Mouse (Mus musculus): Measurements from ENCODE around the gene Pcca. TPM values are rescaled to one million over a fixed set of nuclear protein-coding genes. Genes with fewer than 3 reads are reported as not detected.
"Not testable (repeated sequence)": the region's sequence is repeated elsewhere in the genome, so short reads cannot be mapped to it uniquely, and the experiment has no call there.

The Pcca gene
- polyA plus RNA-seq, 1 experiment from 2014 or later, result 31.2 TPM

GRCm38 (mm10) chr14:122548905-122549304, 14.8 kb downstream of the Pcca start:
- ATAC-seq (ENCODE audit: low FRiP score), result no peak
- no peaks in the 10 kb centered on the region for H3K4me1 ChIP-seq (ENCODE audit: control insufficient read depth, insufficient read depth, low read length)
- DNase-seq (ENCODE audit: low spot score, missing footprints), result no peak
- WGBS, result 84% methylated on average over 1 of the region's 1 CpGs
- no peaks in the 10 kb centered on the region for H3K36me3 ChIP-seq (ENCODE audit: control insufficient read depth, insufficient read depth, low read length)
- no peaks in the 10 kb centered on the region for H3K27me3 ChIP-seq (ENCODE audit: control insufficient read depth, insufficient read depth, low read length)
- no peak overlapping the region for H3K9ac ChIP-seq (ENCODE audit: low read length)
- no peak overlapping the region for H3K4me3 ChIP-seq (ENCODE audit: low read depth, low read length)
- no peak overlapping the region for H3K27ac ChIP-seq (ENCODE audit: low read depth, low read length)
- no peaks in the 10 kb centered on the region for H3K9me3 ChIP-seq (ENCODE audit: control insufficient read depth, low read length)
- H3K4me2 ChIP-seq, result no peak overlapping the region

DNA sequence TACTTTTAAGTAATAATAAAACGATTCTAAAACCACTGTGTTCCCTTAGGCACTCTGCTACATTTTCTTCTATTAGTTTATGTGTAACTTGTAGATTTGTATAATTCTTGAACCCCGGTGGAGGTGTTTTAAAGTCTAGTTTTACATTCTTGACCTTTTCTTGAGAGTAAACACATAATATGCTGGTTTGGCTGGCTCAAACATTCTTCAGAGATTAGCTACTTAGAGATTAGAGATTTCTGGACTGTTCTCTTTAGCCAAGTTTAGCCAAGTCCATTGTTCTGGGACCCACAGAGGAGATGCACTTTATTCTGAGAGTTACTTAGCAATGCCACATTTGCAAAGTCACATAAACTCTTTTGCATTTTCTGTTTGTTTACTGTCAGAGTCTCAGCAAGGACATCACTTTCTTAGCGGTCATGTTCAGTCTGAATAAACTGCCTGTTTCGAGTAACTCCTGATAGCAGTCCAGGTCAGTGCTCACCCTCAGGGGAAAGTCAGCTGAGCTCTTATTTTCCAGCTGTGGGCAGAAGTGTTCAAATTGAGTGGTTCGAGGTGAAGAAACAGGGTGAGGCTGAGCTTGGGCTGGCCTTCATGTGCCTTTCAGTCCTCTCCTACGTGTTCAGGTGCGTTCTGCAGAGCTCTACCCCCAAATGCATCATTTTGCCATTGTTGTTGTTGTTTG, 18.8 kb downstream of the Pcca start:
- Histone ChIP-seq H3K9me3 (ENCODE audit: control insufficient read depth, low read length) (no peaks in the 10 kb centered on the region), H3K27me3 (ENCODE audit: control insufficient read depth, insufficient read depth, low read length) (no peaks in the 10 kb centered on the region), H3K4me2 (no peak overlapping the region), H3K4me3 (ENCODE audit: low read depth, low read length) (no peak overlapping the region), H3K4me1 (ENCODE audit: control insufficient read depth, insufficient read depth, low read length) (no peaks in the 10 kb centered on the region), H3K9ac (ENCODE audit: low read length) (no peak overlapping the region), H3K27ac (ENCODE audit: low read depth, low read length) (no peak overlapping the region), H3K36me3 (ENCODE audit: control insufficient read depth, insufficient read depth, low read length) (no peaks in the 10 kb centered on the region)
- WGBS, result 85% methylated on average over 7 of the region's 7 CpGs
- no peak for DNase-seq (ENCODE audit: low spot score, missing footprints)
- no peak for ATAC-seq (ENCODE audit: low FRiP score)

DNA sequence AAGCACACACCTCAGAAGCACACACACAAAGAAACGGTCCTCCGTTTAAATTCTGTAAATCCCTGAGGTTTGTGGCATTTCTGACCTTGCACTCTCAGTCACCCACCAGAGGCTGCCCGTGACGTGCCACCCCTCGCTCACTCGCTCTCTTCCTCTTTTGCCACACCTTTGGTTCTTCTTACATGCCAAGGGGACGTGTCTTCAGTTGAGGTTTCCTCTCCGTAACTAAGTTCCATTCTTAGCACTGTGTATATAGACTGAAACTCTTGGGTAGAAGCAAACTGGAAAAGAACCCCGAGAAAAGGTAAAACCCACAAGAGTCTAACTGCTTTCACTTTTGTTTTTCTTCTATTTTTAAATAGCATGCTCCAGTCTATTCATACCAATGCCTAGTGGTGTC, 23.2 kb downstream of the Pcca start:
- Histone ChIP-seq H3K36me3 (ENCODE audit: control insufficient read depth, insufficient read depth, low read length) (no peaks in the 10 kb centered on the region), H3K27ac (ENCODE audit: low read depth, low read length) (no peak overlapping the region), H3K27me3 (ENCODE audit: control insufficient read depth, insufficient read depth, low read length) (no peaks in the 10 kb centered on the region), H3K4me3 (ENCODE audit: low read depth, low read length) (no peak overlapping the region), H3K4me2 (no peak overlapping the region), H3K9ac (ENCODE audit: low read length) (no peak overlapping the region), H3K4me1 (ENCODE audit: control insufficient read depth, insufficient read depth, low read length) (no peaks in the 10 kb centered on the region), H3K9me3 (ENCODE audit: control insufficient read depth, low read length) (no peaks in the 10 kb centered on the region)
- DNase-seq (ENCODE audit: low spot score, missing footprints), result no peak
- WGBS, result 93% methylated on average over 9 of the region's 9 CpGs
- ATAC-seq (ENCODE audit: low FRiP score), result no peak

DNA sequence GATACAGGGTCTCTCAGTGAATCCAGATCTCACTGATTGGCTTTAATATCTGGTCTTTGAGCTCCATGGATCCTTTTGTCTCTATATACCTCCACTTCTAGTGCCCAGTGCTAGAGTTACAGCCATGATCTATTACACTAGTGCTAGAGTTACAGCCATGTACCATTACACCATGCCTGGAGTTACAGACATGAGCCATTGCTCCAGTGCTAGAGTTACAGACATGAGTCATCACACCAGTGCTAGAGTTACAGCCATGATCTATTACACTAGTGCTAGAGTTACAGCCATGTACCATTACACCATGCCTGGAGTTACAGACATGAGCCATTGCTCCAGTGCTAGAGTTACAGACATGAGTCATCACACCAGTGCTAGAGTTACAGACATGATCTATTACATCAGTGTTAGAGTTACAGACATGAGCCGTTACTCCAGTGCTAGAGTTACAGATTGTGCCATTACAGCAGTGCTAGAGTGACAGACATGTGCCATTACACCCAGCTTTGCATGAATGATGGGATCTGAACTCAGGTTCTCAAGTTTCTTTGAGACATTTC, 26.8 kb downstream of the Pcca start:
- 91% methylated on average over 1 of the region's 1 CpGs for WGBS
- H3K4me2 ChIP-seq; H3K4me1 ChIP-seq (ENCODE audit: control insufficient read depth, insufficient read depth, low read length): not testable (repeated sequence)

DNA sequence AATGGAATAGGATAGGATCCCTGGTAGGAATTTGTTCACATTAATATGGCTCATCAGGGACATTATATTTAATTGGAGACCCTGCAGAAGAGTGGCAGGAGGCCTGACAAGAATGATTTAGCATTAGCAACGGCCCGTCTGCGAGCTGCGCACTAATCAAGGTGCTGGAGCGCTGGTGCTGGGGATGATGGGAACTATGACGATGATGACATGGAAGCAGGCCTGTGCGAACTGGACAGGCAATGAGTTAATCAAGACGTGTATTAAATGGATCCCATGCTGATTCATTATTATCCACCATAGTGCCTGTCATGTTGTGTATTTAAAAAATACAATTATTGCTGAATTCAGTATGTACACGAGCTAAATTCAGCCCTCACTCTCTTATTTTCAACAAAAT, 36.7 kb downstream of the Pcca start:
- no peaks in the 10 kb centered on the region for H3K9me3 ChIP-seq (ENCODE audit: control insufficient read depth, low read length)
- H3K27ac ChIP-seq (ENCODE audit: low read depth, low read length), result no peak overlapping the region
- H3K27me3 ChIP-seq (ENCODE audit: control insufficient read depth, insufficient read depth, low read length), result no peaks in the 10 kb centered on the region
- H3K36me3 ChIP-seq (ENCODE audit: control insufficient read depth, insufficient read depth, low read length), result no peaks in the 10 kb centered on the region
- H3K9ac ChIP-seq (ENCODE audit: low read length), result no peak overlapping the region
- H3K4me2 ChIP-seq, result no peak overlapping the region
- H3K4me3 ChIP-seq (ENCODE audit: low read depth, low read length), result no peak overlapping the region
- no peaks in the 10 kb centered on the region for H3K4me1 ChIP-seq (ENCODE audit: control insufficient read depth, insufficient read depth, low read length)
- DNase-seq (ENCODE audit: low spot score, missing footprints), result no peak
- ATAC-seq (ENCODE audit: low FRiP score), result no peak
- WGBS, result 82% methylated on average over 9 of the region's 9 CpGs

More for the DNA sequence above, 26.8 kb downstream of the Pcca start:
- H3K27me3 ChIP-seq (ENCODE audit: control insufficient read depth, insufficient read depth, low read length); H3K27ac ChIP-seq (ENCODE audit: low read depth, low read length); H3K9me3 ChIP-seq (ENCODE audit: control insufficient read depth, low read length); H3K4me3 ChIP-seq (ENCODE audit: low read depth, low read length); H3K36me3 ChIP-seq (ENCODE audit: control insufficient read depth, insufficient read depth, low read length); ATAC-seq (ENCODE audit: low FRiP score); DNase-seq (ENCODE audit: low spot score, missing footprints); H3K9ac ChIP-seq (ENCODE audit: low read length): not testable (repeated sequence)

GRCm38 (mm10) chr14:122574064-122574751, 40.1 kb downstream of the Pcca start:
- no peak overlapping the region for H3K27ac ChIP-seq (ENCODE audit: low read depth, low read length)
- no peak overlapping the region for H3K4me2 ChIP-seq
- H3K36me3 ChIP-seq (ENCODE audit: control insufficient read depth, insufficient read depth, low read length), result no peaks in the 10 kb centered on the region
- no peak overlapping the region for H3K9ac ChIP-seq (ENCODE audit: low read length)
- no peak for ATAC-seq (ENCODE audit: low FRiP score)
- no peak overlapping the region for H3K4me3 ChIP-seq (ENCODE audit: low read depth, low read length)
- no peaks in the 10 kb centered on the region for H3K27me3 ChIP-seq (ENCODE audit: control insufficient read depth, insufficient read depth, low read length)
- H3K4me1 ChIP-seq (ENCODE audit: control insufficient read depth, insufficient read depth, low read length), result no peaks in the 10 kb centered on the region
- H3K9me3 ChIP-seq (ENCODE audit: control insufficient read depth, low read length), result 0 out of 2 replicates have a peak, but pooled peaks cover 2% of the 10 kb centered on the region
- no peak for DNase-seq (ENCODE audit: low spot score, missing footprints)
- 85% methylated on average over 7 of the region's 7 CpGs for WGBS

DNA sequence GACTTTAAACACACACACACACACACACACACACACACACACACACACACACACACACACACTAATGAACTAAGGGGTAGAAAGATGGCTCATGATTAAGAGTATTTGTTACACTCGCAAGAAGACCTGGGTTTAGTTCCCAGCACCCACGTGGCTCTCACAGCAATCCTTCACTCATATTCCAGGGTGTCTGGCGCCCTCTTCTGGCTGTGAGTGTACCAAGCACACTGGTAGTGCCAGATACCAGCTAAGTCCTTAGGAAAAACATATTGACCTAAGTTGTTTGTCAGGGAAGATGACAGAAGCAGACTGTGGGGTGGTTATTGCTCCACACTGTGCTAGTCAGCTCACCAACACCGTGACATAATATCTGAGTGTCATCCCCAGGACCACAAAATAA, 43.7 kb downstream of the Pcca start:
- Histone ChIP-seq H3K4me3 (ENCODE audit: low read depth, low read length) (no peak overlapping the region), H3K9ac (ENCODE audit: low read length) (no peak overlapping the region), H3K4me2 (no peak overlapping the region), H3K27ac (ENCODE audit: low read depth, low read length) (no peak overlapping the region), H3K27me3 (ENCODE audit: control insufficient read depth, insufficient read depth, low read length) (no peaks in the 10 kb centered on the region), H3K9me3 (ENCODE audit: control insufficient read depth, low read length) (0 out of 2 replicates have a peak, but pooled peaks cover 2% of the 10 kb centered on the region), H3K4me1 (ENCODE audit: control insufficient read depth, insufficient read depth, low read length) (no peaks in the 10 kb centered on the region), H3K36me3 (ENCODE audit: control insufficient read depth, insufficient read depth, low read length) (no peaks in the 10 kb centered on the region)
- no peak for DNase-seq (ENCODE audit: low spot score, missing footprints)
- ATAC-seq (ENCODE audit: low FRiP score), result no peak
- WGBS, result 80% methylated on average over 4 of the region's 4 CpGs

- DNase-seq (ENCODE audit: low spot score, missing footprints), result no peak
- 79% methylated on average over 4 of the region's 4 CpGs for WGBS
- Histone ChIP-seq H3K9me3 (ENCODE audit: control insufficient read depth, low read length) (0 out of 2 replicates have a peak, but pooled peaks cover 2% of the 10 kb centered on the region), H3K4me1 (ENCODE audit: control insufficient read depth, insufficient read depth, low read length) (no peaks in the 10 kb centered on the region), H3K4me2 (no peak overlapping the region), H3K27me3 (ENCODE audit: control insufficient read depth, insufficient read depth, low read length) (no peaks in the 10 kb centered on the region), H3K4me3 (ENCODE audit: low read depth, low read length) (no peak overlapping the region), H3K27ac (ENCODE audit: low read depth, low read length) (no peak overlapping the region), H3K9ac (ENCODE audit: low read length) (no peak overlapping the region), H3K36me3 (ENCODE audit: control insufficient read depth, insufficient read depth, low read length) (no peaks in the 10 kb centered on the region)
- no peak for ATAC-seq (ENCODE audit: low FRiP score)
Observed at GRCm38 (mm10) chr14:122582057-122582456, 47.9 kb downstream of the Pcca start.

DNA sequence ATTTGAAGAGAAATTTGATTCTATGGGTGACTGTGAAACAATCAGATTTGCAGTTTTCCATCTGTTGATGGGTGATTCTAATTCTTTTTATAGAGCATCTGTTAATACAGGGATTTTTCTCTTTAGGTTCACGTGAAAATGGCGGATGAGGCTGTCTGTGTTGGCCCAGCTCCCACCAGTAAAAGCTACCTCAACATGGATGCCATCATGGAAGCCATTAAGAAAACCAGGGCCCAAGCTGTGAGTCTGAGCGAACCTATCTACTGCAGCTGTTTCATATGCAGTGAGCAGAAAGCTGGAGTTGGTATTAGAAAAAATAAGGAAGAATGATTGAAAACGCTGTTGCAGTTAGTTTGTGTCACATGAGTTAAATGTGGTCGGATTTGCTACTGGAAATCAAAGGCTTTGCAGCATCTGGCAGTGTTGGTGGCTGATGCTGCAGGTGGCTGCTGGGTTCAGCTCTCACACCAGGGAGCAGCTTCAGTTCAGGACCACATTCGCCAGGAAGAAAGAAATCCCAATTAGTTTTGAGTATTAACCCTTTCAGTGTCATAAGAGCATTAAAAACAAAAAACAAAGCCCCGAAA, 48.5 kb downstream of the Pcca start:
- Histone ChIP-seq H3K27me3 (ENCODE audit: control insufficient read depth, insufficient read depth, low read length) (no peaks in the 10 kb centered on the region), H3K4me2 (no peak overlapping the region), H3K27ac (ENCODE audit: low read depth, low read length) (no peak overlapping the region), H3K9ac (ENCODE audit: low read length) (no peak overlapping the region), H3K4me3 (ENCODE audit: low read depth, low read length) (no peak overlapping the region), H3K36me3 (ENCODE audit: control insufficient read depth, insufficient read depth, low read length) (no peaks in the 10 kb centered on the region), H3K9me3 (ENCODE audit: control insufficient read depth, low read length) (0 out of 2 replicates have a peak, but pooled peaks cover 2% of the 10 kb centered on the region), H3K4me1 (ENCODE audit: control insufficient read depth, insufficient read depth, low read length) (no peaks in the 10 kb centered on the region)
- no peak for ATAC-seq (ENCODE audit: low FRiP score)
- no peak for DNase-seq (ENCODE audit: low spot score, missing footprints)
- WGBS, result 47% methylated on average over 7 of the region's 7 CpGs
